Mouse (Mus musculus) bone marrow macrophage, adult 2 months (primary cell): ENCODE data around the gene Tceal5. TPM values are rescaled to one million over a fixed set of nuclear protein-coding genes. Genes with fewer than 3 reads are reported as not detected.
"Not testable (repeated sequence)": the region's sequence is repeated elsewhere in the genome, so short reads cannot be mapped to it uniquely, and the experiment has no call there.

ENCODE experiments used
- H3K27ac ChIP-seq: 2 replicates; pipeline ENCODE4 v1.5.1; 2012; ENCODE audit warnings: low read depth, low read length; ENCODE audit not compliant: insufficient read depth
- H3K4me1 ChIP-seq: 2 replicates; pipeline ENCODE4 v1.6.1; 2012; ENCODE audit warnings: low read length; ENCODE audit not compliant: control insufficient read depth, insufficient read depth
- H3K4me3 ChIP-seq: 2 replicates; pipeline ENCODE4 v1.5.1; 2012; ENCODE audit warnings: mild to moderate bottlenecking, low read length, moderate library complexity; ENCODE audit not compliant: insufficient read depth
- CTCF ChIP-seq: IDR thresholded peaks from 2 replicates; pipeline ENCODE4 v1.5.1; 2012; ENCODE audit warnings: low read depth, mild to moderate bottlenecking, low read length, moderate library complexity
- POLR2A ChIP-seq: IDR thresholded peaks from 2 replicates; pipeline ENCODE4 v1.6.1; 2012; ENCODE audit warnings: mild to moderate bottlenecking, low read depth, low read length, borderline replicate concordance
- polyA plus RNA-seq: library from polyadenylated mRNA; stranded (reverse); fragments of >200 nt; gene quantifications from 2 replicates; pipeline ENCODE4 v1.2.4, GENCODE M21; 2012; ENCODE audit not compliant: missing spikeins, insufficient read depth, insufficient read length

The Tceal5 gene
- polyA plus RNA-seq, 1 experiment: not detected

- TF ChIP-seq POLR2A: no peak
- no peak for TF ChIP-seq CTCF
- Histone ChIP-seq H3K27ac (no peak overlapping the region), H3K4me1 (no peaks in the 10 kb centered on the region), H3K4me3 (no peak overlapping the region)
These were observed 12.6 kb upstream of the Tceal5 start for GRCm38 (mm10) chrX:136216303-136216702.

GRCm38 (mm10) chrX:136214729-136215677 is 11.3 kb upstream of the Tceal5 start, which contains the start of the genes Tceal7 and Bex1:
Tceal7 (plus strand) TSS chrX:136214779.
Bex1 (minus strand) TSS chrX:136215513.
- H3K4me3 ChIP-seq, H3K4me1 ChIP-seq, H3K27ac ChIP-seq: not testable (repeated sequence)

- no peak overlapping the region for H3K27ac ChIP-seq
- no peak for TF ChIP-seq POLR2A
- no peak for TF ChIP-seq CTCF
- no peak overlapping the region for H3K4me3 ChIP-seq
- H3K4me1 ChIP-seq: no peaks in the 10 kb centered on the region
These were observed 9.7 kb upstream of the Tceal5 start for GRCm38 (mm10) chrX:136213396-136213795.

- no peak overlapping the region for H3K27ac ChIP-seq
- TF ChIP-seq POLR2A: no peak
- TF ChIP-seq CTCF: no peak
- H3K4me3 ChIP-seq: no peak overlapping the region
- H3K4me1 ChIP-seq: no peaks in the 10 kb centered on the region
These were observed 730 bp upstream of the Tceal5 start for GRCm38 (mm10) chrX:136204406-136204805.

DNA sequence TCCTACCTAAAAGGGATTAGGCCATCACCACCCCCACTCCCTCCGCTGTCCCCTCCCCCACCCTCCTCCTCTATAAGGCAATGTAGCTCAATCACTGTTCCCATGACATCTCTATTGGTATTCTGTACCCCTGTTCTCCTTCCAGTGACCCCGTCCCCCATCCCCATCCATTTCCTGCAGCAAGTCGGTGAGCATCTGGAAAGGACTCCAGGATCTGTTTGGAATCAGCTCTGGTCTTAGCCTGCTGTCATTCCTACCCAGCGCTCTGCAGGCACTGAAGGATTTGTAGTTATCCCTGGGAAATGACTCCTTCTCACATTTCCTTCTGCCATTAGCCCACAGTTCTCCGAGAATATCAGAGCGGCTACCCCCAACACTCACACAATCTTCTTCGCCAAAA is 419 bp downstream of the Tceal5 start:
- TF ChIP-seq CTCF (no peak), POLR2A (no peak)
- H3K4me3 ChIP-seq: no peak overlapping the region
- H3K27ac ChIP-seq: no peak overlapping the region

DNA sequence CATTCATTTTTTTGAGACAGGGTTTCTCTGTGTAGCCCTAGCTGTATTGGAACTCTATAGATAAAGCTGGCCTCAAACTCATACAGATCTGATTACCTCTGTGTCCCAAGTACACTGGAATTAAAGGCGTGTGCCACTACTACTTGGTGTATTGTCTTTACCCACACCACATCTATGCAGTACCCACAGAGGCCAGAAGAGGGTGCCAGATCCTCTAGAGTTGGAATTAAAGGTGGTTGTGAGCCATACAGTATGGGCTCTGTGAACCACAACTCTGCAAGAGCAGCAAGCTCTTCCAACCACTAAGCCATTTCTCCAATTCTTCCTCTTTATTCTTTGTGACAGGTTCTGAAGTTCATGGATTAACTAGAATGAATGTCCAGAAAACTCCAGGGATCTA is 6.8 kb downstream of the Tceal5 start:
- H3K27ac ChIP-seq: no peak overlapping the region
- H3K4me1 ChIP-seq: no peaks in the 10 kb centered on the region

More for the DNA sequence above, 419 bp downstream of the Tceal5 start:
- H3K4me1 ChIP-seq: no peaks in the 10 kb centered on the region

GRCm38 (mm10) chrX:136195193-136195944 is 8.3 kb downstream of the Tceal5 start:
- TF ChIP-seq POLR2A (no peak), CTCF (no peak)
- Histone ChIP-seq H3K4me1 (no peaks in the 10 kb centered on the region), H3K4me3 (no peak overlapping the region), H3K27ac (no peak overlapping the region)

More for the DNA sequence above, 6.8 kb downstream of the Tceal5 start:
- TF ChIP-seq CTCF: no peak
- no peak for TF ChIP-seq POLR2A
- no peak overlapping the region for H3K4me3 ChIP-seq

DNA sequence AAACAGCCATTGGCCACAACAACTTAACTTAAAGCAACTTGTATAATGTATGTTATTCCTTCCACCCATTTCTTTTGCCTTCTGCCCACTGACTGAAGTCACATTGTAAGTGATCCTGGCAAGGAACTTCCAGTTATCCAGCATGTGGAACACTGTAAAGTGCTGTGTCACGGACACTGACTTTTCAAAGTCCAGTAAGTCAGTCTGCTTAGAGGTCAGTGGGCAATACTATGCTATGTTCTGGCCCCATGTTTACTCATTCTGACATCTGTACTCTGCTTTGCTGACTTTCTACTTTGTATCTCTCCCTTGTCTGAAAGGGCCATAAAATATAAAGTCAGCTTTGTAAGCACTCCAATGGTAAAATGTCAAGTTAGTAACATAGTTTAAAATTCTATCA is 20.6 kb downstream of the Tceal5 start:
- TF ChIP-seq CTCF: no peak
- no peak for TF ChIP-seq POLR2A
- Histone ChIP-seq H3K4me3 (no peak overlapping the region), H3K4me1 (no peaks in the 10 kb centered on the region), H3K27ac (no peak overlapping the region)

GRCm38 (mm10) chrX:136180897-136181553 is 22.7 kb downstream of the Tceal5 start:
- no peak overlapping the region for H3K4me3 ChIP-seq
- H3K27ac ChIP-seq: no peak overlapping the region
- H3K4me1 ChIP-seq: no peaks in the 10 kb centered on the region; the same call in 1 of the 2 replicates
- no peak for TF ChIP-seq POLR2A
- no peak for TF ChIP-seq CTCF

DNA sequence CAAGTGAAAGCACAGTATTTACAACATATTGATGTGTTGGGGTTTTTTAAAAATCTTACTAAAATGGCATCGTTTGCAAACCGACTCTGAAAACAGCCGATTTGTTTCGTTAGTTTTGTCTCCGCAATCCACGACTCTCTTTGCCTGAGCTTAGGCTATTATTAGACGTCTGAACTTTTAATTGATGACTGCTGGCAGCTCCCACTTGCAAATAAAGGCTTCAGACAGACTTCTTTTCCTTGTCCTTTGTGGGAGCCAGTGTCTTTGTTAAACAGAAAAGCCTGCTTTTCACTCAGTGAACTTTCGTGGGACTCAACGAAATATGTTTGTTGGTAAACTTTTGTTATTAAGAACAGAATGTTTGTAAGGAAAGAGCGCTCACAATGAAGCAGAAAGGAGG is 30.9 kb downstream of the Tceal5 start:
- no peak overlapping the region for H3K4me3 ChIP-seq
- H3K27ac ChIP-seq: no peak overlapping the region
- TF ChIP-seq CTCF (no peak), POLR2A (no peak)

More for the DNA sequence above, 30.9 kb downstream of the Tceal5 start:
- H3K4me1 ChIP-seq: no peaks in the 10 kb centered on the region
